Mouse (Mus musculus) bone marrow, adult 2 months (tissue): ENCODE data around the gene Pih1d1. TPM values are rescaled to one million over a fixed set of nuclear protein-coding genes. Genes with fewer than 3 reads are reported as not detected.
A peak's percentile ranks its signal among the peaks of the same experiment; 100 is the strongest.
"Not testable (repeated sequence)": the region's sequence is repeated elsewhere in the genome, so short reads cannot be mapped to it uniquely, and the experiment has no call there.

Source experiments
- H3K27ac ChIP-seq: fragments of 200-500 bp; 2 replicates; pipeline ENCODE4 v1.5.1; 2012; ENCODE audit warnings: low read depth, mild to moderate bottlenecking, control low read depth, inconsistent platforms, low read length; ENCODE audit not compliant: control insufficient read depth, poor library complexity, insufficient read depth
- H3K4me1 ChIP-seq: fragments of 200-500 bp; 2 replicates; pipeline ENCODE4 v1.6.1; 2011; ENCODE audit warnings: low read length; ENCODE audit not compliant: control insufficient read depth, insufficient read depth
- H3K4me3 ChIP-seq: fragments of 200-500 bp; replicated peaks from 2 replicates; pipeline ENCODE3; 2011; ENCODE audit warnings: mild to moderate bottlenecking, low read depth, low read length, control low read depth; ENCODE audit not compliant: control insufficient read depth
- CTCF ChIP-seq: fragments of 200-500 bp; IDR thresholded peaks from 2 replicates; pipeline ENCODE4 v1.5.1; 2011; ENCODE audit warnings: low read length, control low read depth; ENCODE audit not compliant: control insufficient read depth, insufficient read depth
- POLR2A ChIP-seq: fragments of 200-500 bp; IDR thresholded peaks from 2 replicates; pipeline ENCODE4 v1.6.1; 2011; ENCODE audit warnings: low read depth, mild to moderate bottlenecking, control low read depth, low read length, borderline replicate concordance; ENCODE audit not compliant: control insufficient read depth
- WGBS: fragments of 180-500 bp; shearing (Covaris S2); methylation state at CpG from one replicate; pipeline ENCODE4 v1.1.7; 2018; 5-methylcytosine and 5-hydroxymethylcytosine counted together
- polyA plus RNA-seq: library from polyadenylated mRNA; stranded (reverse); fragments of >200 nt; gene quantifications from 2 replicates; pipeline ENCODE4 v1.2.4, GENCODE M21; 2011; ENCODE audit warnings: low replicate concordance; ENCODE audit not compliant: missing spikeins, insufficient read depth, insufficient read length

The Pih1d1 gene
- 39.2 and 92.4 TPM in 2 replicates for polyA plus RNA-seq

GRCm38 (mm10) chr7:45154096-45154992 is at the start of gene Pih1d1, which contains the start of gene Aldh16a1:
Gene Pih1d1, plus strand, starts transcription at chr7:45154303.
Gene Aldh16a1, minus strand, starts transcription at chr7:45154584.
- 2% methylated on average over 69 of the region's 69 CpGs for WGBS
- TF ChIP-seq CTCF (peak; percentile 50; the same call in 1 of the 2 replicates), POLR2A (peak; percentile 94)
- H3K4me1 ChIP-seq = no peaks in the 10 kb centered on the region; the same call in 1 of the 2 replicates

DNA sequence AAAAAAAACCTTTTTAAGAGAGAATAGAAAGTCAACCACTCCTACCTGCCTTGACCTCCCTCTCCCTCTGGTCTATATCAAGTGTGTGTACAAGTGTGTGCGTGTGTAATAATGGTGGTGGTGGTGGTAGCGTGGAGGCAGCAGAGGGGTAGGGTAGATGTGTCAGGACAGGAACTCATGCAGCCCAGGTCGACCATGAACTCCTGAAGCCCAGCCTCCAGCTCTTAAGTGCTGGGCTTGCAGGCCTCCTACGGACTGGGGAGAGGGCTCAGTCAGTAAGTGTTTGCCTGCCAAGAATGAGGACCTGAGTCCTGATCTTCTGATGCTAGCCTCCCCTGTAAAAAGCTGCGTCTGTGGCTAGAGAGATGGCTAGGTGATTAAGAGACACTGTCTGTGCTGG is 49.2 kb upstream of the Pih1d1 start:
- Histone ChIP-seq H3K27ac (no peak overlapping the region), H3K4me1 (no peaks in the 10 kb centered on the region; the same call in 1 of the 2 replicates), H3K4me3 (no peak overlapping the region)
- 80% methylated on average over 5 of the region's 5 CpGs for WGBS
- TF ChIP-seq CTCF = no peak
- TF ChIP-seq POLR2A = no peak

More at GRCm38 (mm10) chr7:45154096-45154992, at the start of gene Pih1d1, which contains the start of gene Aldh16a1:
- Histone ChIP-seq H3K27ac (peak within 1 kb of the TSS; percentile 94), H3K4me3 (peak within 1 kb of the TSS; percentile 96)

DNA sequence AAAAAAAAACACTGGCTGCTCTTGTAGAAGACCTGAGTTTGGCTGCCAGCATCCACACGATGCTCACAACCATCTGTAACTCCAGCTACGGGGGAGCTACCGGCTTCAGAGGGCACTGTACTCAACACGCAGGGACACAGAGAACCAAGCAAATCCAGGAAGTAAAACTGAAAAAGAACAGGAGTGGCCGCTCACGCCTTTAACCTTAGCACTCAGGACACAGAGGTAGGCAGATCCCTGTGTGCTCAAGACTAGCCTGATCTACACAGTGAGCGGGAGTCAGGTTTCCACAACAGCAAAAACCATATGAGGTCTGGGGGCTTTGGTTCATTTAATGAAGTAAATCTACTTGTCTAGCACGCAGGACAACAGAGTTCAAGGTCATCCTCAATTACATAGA is 48.6 kb upstream of the Pih1d1 start:
- TF ChIP-seq POLR2A (no peak), CTCF (no peak)
- WGBS = 72% methylated on average over 8 of the region's 8 CpGs
- Histone ChIP-seq H3K27ac (no peak overlapping the region), H3K4me1 (no peaks in the 10 kb centered on the region; the same call in 1 of the 2 replicates), H3K4me3 (no peak overlapping the region)

DNA sequence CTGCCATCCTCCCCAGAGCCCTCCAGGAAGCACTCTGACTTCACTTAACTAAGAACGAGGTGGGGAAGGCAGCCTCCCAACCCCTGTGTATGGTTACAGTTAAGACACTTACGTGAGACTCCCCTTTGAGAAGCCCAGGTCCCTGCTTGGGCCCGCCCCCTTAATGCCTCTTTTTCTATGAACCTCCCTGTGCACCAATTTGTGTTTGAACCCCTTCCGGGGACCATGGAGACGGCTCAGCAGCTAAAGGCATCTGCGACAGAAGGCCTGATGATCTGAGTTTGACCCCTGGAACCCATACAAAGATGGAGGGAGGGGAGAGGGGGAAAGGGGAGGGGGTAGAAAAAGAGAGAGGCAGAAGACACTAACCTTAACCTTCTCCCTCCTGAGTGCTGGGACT is 47.7 kb upstream of the Pih1d1 start:
- WGBS = 70% methylated on average over 6 of the region's 6 CpGs
- Histone ChIP-seq H3K4me3 (no peak overlapping the region), H3K4me1 (no peaks in the 10 kb centered on the region; the same call in 1 of the 2 replicates), H3K27ac (no peak overlapping the region)
- TF ChIP-seq POLR2A (no peak), CTCF (no peak)

- no peaks in the 10 kb centered on the region; the same call in 1 of the 2 replicates for H3K4me1 ChIP-seq
- TF ChIP-seq CTCF (no peak), POLR2A (no peak)
- no peak overlapping the region for H3K4me3 ChIP-seq
- H3K27ac ChIP-seq = no peak overlapping the region
- 26% methylated on average over 5 of the region's 5 CpGs for WGBS
Measured at GRCm38 (mm10) chr7:45107052-45107645, 47.0 kb upstream of the Pih1d1 start.

GRCm38 (mm10) chr7:45110089-45110488 is 44.0 kb upstream of the Pih1d1 start:
- WGBS = 70% methylated on average over 4 of the region's 4 CpGs
- H3K27ac ChIP-seq, H3K4me3 ChIP-seq, H3K4me1 ChIP-seq: not testable (repeated sequence)

GRCm38 (mm10) chr7:45111940-45112339 is 42.2 kb upstream of the Pih1d1 start:
- H3K4me3 ChIP-seq = no peak overlapping the region
- H3K4me1 ChIP-seq = no peaks in the 10 kb centered on the region; the same call in 1 of the 2 replicates
- TF ChIP-seq CTCF = no peak
- no peak for TF ChIP-seq POLR2A
- WGBS = 69% methylated on average over 2 of the region's 2 CpGs
- no peak overlapping the region for H3K27ac ChIP-seq

- Histone ChIP-seq H3K4me3 (no peak overlapping the region), H3K4me1 (no peaks in the 10 kb centered on the region; the same call in 1 of the 2 replicates), H3K27ac (no peak overlapping the region)
- TF ChIP-seq POLR2A (no peak), CTCF (no peak)
- 66% methylated on average over 3 of the region's 3 CpGs for WGBS
Measured at GRCm38 (mm10) chr7:45112529-45112928, 41.6 kb upstream of the Pih1d1 start.
